Mouse (Mus musculus): ENCODE results near the gene Nap1l1.

Gene Nap1l1

DNA sequence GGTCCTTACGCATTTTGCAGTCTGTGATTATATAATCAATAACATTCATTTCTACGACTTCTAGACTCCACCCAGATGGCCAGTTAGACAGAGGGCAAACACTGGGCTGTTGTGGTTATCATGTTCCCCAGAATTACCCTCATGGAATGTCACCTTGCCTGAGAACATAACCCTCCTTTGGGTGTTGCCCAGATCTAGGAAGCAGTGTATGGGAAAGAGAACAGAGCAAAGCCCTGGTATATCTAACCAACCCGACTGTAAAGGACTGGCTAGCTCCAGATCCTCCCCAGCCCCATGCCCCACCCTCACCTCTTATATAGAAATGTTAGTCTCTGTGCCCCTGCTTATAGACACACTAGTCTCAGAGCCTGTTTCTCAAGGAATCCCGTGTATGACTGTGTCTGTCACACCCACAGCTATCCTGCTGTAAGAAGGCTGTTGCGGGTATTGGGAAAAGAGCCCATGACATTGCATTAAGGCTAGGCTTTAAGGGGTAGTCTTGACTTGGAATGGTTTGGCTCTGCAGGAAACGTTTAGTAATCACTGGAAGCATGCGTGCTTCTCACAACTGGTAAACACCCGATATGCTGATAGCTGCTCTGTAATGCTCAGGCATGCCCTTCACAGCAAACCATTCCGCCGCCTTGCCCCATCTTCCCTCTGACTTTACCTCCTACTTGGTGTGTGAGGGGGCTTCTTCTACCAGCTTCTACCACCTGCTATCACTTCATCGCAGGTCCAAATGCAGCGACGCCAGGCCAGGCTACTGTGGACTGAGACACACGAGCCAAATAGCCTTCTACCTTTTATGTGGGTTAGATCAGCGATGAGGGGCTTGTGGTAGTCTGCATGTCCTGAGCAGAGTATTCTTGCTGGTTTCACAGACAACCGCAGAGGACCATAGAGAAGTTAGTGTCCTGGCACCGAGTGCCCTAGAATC is 42.3 kb downstream of the Nap1l1 start:
- no peak for DNase-seq (ENCODE audit: low read depth)

GRCm38 (mm10) chr10:111516172-111516588 is 43.2 kb downstream of the Nap1l1 start:
- peak; percentile 49 for DNase-seq (ENCODE audit: low read depth)

DNA sequence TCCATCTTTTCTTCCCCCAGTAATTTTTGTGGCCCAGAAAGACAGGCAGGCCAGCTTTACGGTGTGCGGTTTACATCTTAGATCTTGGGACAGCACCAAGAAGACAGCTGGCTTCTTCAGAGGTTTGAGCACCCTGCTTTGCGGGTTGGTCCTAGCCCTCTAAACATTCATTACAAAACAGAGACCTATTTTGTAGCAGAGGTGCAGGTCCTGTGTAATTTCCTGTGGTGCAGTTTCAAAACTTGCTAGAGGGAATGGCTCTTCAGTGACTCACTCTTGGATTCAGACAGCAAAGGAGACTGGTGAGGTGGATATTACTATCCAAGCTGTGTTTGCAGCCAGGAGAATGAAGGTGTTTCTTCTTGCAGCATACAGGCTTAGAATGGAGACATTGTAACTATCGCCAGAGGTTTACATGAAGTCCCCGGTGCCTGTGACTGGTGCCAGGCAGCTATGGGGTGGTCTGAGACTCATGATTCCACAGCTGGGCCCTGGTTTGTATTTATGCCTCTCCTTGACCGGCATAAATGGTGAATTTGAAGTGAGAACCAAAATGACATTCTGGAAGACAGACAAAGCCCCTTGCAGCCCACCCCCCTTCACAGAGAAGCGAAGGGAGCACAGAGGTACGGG is 43.9 kb downstream of the Nap1l1 start:
- DNase-seq (ENCODE audit: low read depth), result no peak

- DNase-seq (ENCODE audit: low read depth), result no peak
These were observed 45.3 kb downstream of the Nap1l1 start for GRCm38 (mm10) chr10:111518350-111518749.

DNA sequence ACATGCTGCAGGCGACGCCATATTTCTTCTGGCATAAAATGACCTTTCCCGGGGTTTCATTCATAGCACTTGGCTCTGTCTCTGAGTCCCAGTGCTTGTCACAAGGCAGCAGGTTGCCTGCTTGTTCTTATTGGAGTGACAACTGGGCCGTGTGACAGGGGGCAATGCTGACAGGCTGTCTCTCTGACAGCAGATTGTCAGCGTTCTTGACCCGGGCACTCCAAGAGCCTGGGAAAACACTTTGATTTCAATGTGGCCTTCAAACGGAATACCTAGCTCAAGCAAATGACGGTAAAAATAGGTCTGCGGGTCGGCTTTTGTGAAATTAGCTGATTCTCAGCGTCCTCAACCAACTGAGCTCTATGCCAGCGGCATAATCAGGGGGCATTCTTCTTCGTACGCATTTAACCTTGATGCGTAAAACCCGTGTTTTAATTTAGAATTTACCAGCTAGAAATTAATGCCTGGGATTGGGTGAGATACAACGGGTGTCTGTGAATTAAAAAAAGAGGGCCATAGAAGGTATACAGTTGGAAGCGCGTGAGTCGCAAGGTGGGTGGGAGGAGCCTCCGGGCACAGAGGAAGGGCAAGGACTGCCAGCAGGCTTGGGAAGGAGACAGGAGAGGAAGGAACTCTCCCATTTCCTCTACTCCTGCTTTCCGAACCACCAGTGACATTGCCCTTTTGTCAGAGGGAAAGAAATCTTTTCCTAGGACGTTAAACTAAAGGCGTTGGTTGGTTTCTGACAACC is 46.8 kb downstream of the Nap1l1 start:
- DNase-seq (ENCODE audit: low read depth), result no peak

DNA sequence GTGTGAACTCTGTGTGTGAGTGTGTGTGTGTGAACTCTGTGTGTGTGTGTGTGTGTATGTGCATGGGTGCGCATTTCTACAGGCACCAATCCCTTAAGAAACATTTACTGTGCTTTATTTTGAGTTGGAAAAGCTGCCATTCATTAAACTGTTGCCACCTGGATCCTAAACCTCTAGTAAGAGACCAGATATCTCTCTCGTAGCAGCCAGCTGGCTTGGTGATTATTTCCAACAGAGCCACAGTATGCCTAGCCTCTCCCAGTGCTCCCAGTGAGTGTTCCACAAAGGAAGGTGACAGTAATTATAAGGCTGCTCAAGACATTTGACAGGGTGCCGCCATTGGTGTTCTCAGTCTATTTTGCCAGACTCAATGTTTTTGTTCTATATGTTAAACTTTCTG is 47.6 kb downstream of the Nap1l1 start:
- DNase-seq (ENCODE audit: low read depth), result no peak

- DNase-seq (ENCODE audit: low read depth), result no peak
These were observed 48.6 kb downstream of the Nap1l1 start for GRCm38 (mm10) chr10:111521636-111522035.

DNA sequence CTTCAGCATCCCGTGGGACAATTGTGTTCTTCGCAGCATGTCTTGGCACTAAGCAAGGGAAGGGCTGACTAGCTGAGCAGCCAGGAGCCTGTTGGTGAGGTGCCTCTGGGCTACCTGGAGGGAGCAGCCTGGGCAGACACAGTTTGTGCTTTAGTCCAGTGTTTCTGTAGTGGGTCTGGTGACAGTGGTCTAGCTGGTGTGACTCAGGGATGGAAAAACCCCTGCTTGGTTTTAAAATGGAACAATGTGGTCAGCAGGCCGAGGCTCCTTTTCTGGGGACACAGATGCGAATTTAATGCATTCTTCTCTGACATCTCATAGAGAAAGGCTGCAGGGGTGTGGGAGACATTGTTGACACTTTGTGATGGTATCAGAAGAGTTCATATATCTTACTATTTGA is 49.2 kb downstream of the Nap1l1 start:
- no peak for DNase-seq (ENCODE audit: low read depth)

DNA sequence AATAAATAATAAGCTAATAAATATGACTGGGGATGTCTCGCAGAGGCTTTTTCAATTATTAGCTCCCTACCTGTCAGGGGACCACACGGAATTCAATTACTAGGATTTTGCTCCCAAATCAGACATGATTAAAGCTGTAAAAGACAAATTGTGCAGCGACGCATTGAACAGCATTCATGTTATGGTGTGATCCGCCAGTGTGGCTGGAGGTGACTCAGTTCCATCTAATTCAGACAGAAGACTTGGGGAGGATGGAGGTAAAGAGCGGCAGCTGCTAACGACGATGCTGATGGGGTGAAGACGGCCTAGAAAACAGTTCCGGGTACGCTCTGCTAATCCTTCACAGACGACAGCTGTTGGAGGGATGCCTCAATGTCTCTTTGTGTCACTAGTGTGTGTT is 50.9 kb downstream of the Nap1l1 start:
- DNase-seq (ENCODE audit: low read depth), result no peak

- no peak for DNase-seq (ENCODE audit: low read depth)
These were observed 54.0 kb downstream of the Nap1l1 start for GRCm38 (mm10) chr10:111527057-111527456.

DNA sequence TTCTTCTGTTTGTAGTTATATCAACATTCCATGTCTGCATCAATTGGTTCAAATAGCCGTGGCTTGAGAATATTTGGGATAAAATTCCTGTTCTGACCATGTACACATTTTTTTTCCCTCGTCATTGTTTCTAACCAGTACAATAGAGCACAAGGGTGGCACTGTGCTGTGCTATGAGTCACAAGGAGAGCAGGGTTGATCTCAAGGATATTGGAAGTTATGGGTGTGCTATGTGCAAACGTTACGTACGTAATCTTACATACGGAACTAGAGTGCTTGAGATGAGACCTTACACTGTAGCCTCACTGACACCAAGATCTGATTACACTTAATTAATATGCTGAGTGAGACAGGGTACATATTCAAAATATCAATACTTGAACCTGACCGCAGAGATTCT is 54.6 kb downstream of the Nap1l1 start:
- no peak for DNase-seq (ENCODE audit: low read depth)

GRCm38 (mm10) chr10:111528283-111528682 is 55.3 kb downstream of the Nap1l1 start:
- no peak for DNase-seq (ENCODE audit: low read depth)

DNA sequence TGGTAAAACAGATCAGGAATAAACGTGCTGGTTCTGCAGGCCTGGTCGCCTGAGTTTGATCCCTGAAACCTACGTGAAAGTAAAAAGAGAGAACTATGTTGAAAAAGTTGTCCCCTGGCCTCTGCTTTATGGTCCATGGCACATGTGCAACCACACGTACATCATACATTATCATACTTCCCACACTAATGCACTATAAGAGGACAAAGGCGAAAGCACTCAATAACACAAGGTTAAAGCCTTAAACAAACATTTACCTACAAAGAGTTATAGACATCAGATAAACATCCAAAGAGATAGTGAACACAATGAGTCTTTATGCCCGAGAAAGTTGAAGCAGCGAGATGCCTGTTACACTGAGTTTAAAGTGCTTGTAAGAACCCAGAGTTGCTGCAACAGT is 57.4 kb downstream of the Nap1l1 start:
- DNase-seq (ENCODE audit: low read depth), result no peak

- no peak for DNase-seq (ENCODE audit: low read depth)
These were observed 61.7 kb downstream of the Nap1l1 start for GRCm38 (mm10) chr10:111534691-111535090.

GRCm38 (mm10) chr10:111537410-111537809 is 64.4 kb downstream of the Nap1l1 start:
- no peak for DNase-seq (ENCODE audit: low read depth)

- peak; percentile 61 for DNase-seq (ENCODE audit: low read depth)
These were observed 66.8 kb downstream of the Nap1l1 start for GRCm38 (mm10) chr10:111539724-111540324.

DNA sequence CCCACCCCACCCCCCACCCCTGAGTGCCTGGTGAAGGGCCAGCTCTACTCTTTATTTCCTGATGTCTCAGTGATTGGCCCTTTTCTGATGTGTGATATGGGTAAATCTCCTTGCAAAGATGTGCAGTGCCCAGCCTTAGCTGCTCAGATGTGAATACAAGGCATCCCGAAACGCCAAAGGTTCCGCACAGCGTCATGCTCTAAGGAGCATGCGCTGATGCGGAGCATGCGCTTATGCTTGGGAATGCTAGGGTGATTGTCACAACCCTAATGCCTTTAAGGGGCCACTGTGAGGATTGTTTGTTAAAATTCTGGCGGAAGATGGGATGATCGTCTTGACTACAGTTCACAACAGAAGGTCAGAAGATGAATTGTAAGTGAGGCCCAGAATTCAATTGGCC is 67.7 kb downstream of the Nap1l1 start:
- DNase-seq (ENCODE audit: low read depth), result no peak

GRCm38 (mm10) chr10:111543106-111543505 is 70.1 kb downstream of the Nap1l1 start:
- DNase-seq (ENCODE audit: low read depth), result no peak

DNA sequence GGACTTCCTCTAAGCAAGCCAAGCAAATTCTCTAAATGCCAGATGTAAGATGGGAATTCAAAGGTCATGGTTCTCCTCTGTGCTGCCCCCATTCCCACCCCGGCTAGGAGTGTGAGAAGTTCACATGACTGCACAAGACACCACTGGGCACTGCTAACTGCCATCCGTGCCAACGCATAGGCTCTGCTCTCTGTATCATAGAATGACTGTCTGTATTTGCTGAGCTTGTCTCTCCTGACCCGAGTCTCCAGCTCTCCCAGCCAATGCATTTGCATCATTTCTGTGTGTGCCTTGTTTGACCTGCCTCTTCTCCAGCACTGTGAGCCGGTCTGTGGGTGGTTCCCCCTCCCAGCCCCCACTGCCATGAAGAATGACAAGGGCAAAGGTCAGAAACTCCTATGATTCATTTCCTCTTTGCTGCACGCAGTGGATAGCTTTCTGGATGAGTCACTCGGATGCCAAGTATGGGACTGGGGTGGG is 70.8 kb downstream of the Nap1l1 start:
- DNase-seq (ENCODE audit: low read depth), result peak; percentile 53

GRCm38 (mm10) chr10:111544311-111544710 is 71.3 kb downstream of the Nap1l1 start:
- DNase-seq (ENCODE audit: low read depth), result no peak

DNA sequence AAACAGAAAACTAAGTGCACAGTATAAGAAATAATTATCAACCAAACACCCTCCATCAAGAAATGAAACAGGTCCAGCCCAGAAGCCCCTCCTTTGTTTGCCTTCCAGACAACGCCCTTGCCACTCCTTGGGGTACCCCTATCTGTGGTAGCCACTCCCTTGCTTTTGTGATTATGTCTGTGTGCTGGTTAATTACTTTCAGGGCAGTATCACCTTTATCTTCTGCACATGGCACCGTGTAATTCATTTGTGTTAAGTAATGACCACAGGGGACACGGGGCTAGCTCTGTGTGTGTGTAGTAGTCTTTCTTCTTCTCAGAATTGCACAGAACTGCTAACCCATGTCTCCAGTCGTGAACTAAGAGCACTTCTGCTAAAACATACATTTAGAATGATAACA is 72.6 kb downstream of the Nap1l1 start:
- no peak for DNase-seq (ENCODE audit: low read depth)
